Mouse (Mus musculus): ENCODE results near the gene Wdr83. TPM values are rescaled to one million over a fixed set of nuclear protein-coding genes. Genes with fewer than 3 reads are reported as not detected.
"Not testable (repeated sequence)": the region's sequence is repeated elsewhere in the genome, so short reads cannot be mapped to it uniquely, and the experiment has no call there.

The Wdr83 gene
- polyA plus RNA-seq, 1 experiment: 37.7 TPM

GRCm38 (mm10) chr8:85090856-85091255 lies 9.8 kb upstream of the Wdr83 start:
- Histone ChIP-seq H3K27ac (ENCODE audit: insufficient read depth, low read depth, low read length) (no peak overlapping the region), H3K36me3 (ENCODE audit: control insufficient read depth, insufficient read depth, low read length) (no peaks in the 10 kb centered on the region), H3K27me3 (replicated peaks; ENCODE audit: control insufficient read depth, insufficient read depth, low read length) (no peaks in the 10 kb centered on the region), H3K4me1 (ENCODE audit: control insufficient read depth, insufficient read depth, low read length) (no peaks in the 10 kb centered on the region), H3K4me3 (ENCODE audit: insufficient read depth, low read depth, low read length) (no peak overlapping the region)
- WGBS: 90% methylated on average over 11 of the region's 11 CpGs
- TF ChIP-seq POLR2A (IDR thresholded peaks at IDR 0.05; ENCODE audit: low read depth, low read length) (no peak), CTCF (conservative IDR thresholded peaks at IDR 0.05; ENCODE audit: insufficient read depth, insufficient read length, low read depth, low read length) (no peak)
- DNase-seq: no peak

GRCm38 (mm10) chr8:85088771-85089170 lies 7.7 kb upstream of the Wdr83 start:
- no peak overlapping the region for H3K27ac ChIP-seq (ENCODE audit: insufficient read depth, low read depth, low read length)
- no peaks in the 10 kb centered on the region for H3K36me3 ChIP-seq (ENCODE audit: control insufficient read depth, insufficient read depth, low read length)
- no peak for DNase-seq
- TF ChIP-seq POLR2A (IDR thresholded peaks at IDR 0.05; ENCODE audit: low read depth, low read length): no peak
- TF ChIP-seq CTCF (conservative IDR thresholded peaks at IDR 0.05; ENCODE audit: insufficient read depth, insufficient read length, low read depth, low read length): no peak
- H3K4me3 ChIP-seq (ENCODE audit: insufficient read depth, low read depth, low read length): no peak overlapping the region
- H3K4me1 ChIP-seq (ENCODE audit: control insufficient read depth, insufficient read depth, low read length): no peaks in the 10 kb centered on the region; the same call in 1 of the 2 replicates
- 88% methylated on average over 2 of the region's 2 CpGs for WGBS
- H3K27me3 ChIP-seq (replicated peaks; ENCODE audit: control insufficient read depth, insufficient read depth, low read length): no peaks in the 10 kb centered on the region

GRCm38 (mm10) chr8:85086238-85086637 lies 5.1 kb upstream of the Wdr83 start:
- Histone ChIP-seq H3K4me1 (ENCODE audit: control insufficient read depth, insufficient read depth, low read length) (peaks cover 8% of the 10 kb centered on the region), H3K27me3 (replicated peaks; ENCODE audit: control insufficient read depth, insufficient read depth, low read length) (no peaks in the 10 kb centered on the region), H3K4me3 (ENCODE audit: insufficient read depth, low read depth, low read length) (no peak overlapping the region), H3K36me3 (ENCODE audit: control insufficient read depth, insufficient read depth, low read length) (no peaks in the 10 kb centered on the region), H3K27ac (ENCODE audit: insufficient read depth, low read depth, low read length) (no peak overlapping the region)
- 83% methylated on average over 3 of the region's 3 CpGs for WGBS
- TF ChIP-seq CTCF (conservative IDR thresholded peaks at IDR 0.05; ENCODE audit: insufficient read depth, insufficient read length, low read depth, low read length) (no peak), POLR2A (IDR thresholded peaks at IDR 0.05; ENCODE audit: low read depth, low read length) (no peak)
- no peak for DNase-seq

GRCm38 (mm10) chr8:85084633-85085032 lies 3.5 kb upstream of the Wdr83 start:
- TF ChIP-seq POLR2A (IDR thresholded peaks at IDR 0.05; ENCODE audit: low read depth, low read length) (no peak), CTCF (conservative IDR thresholded peaks at IDR 0.05; ENCODE audit: insufficient read depth, insufficient read length, low read depth, low read length) (no peak)
- DNase-seq: no peak
- peaks cover 12% of the 10 kb centered on the region for H3K4me1 ChIP-seq (ENCODE audit: control insufficient read depth, insufficient read depth, low read length)
- H3K27ac ChIP-seq (ENCODE audit: insufficient read depth, low read depth, low read length): no peak overlapping the region
- no peaks in the 10 kb centered on the region for H3K36me3 ChIP-seq (ENCODE audit: control insufficient read depth, insufficient read depth, low read length)
- 74% methylated on average over 8 of the region's 8 CpGs for WGBS
- H3K27me3 ChIP-seq (replicated peaks; ENCODE audit: control insufficient read depth, insufficient read depth, low read length): no peaks in the 10 kb centered on the region
- H3K4me3 ChIP-seq (ENCODE audit: insufficient read depth, low read depth, low read length): no peak overlapping the region

- peak; percentile 44 for TF ChIP-seq CTCF (conservative IDR thresholded peaks at IDR 0.05; ENCODE audit: insufficient read depth, insufficient read length, low read depth, low read length)
- TF ChIP-seq POLR2A (IDR thresholded peaks at IDR 0.05; ENCODE audit: low read depth, low read length): peak; percentile 87
- peak; percentile 98 for DNase-seq
- WGBS: under 1% methylated on average over 30 of the region's 30 CpGs
- H3K27ac ChIP-seq (ENCODE audit: insufficient read depth, low read depth, low read length): peak within 1 kb of the TSS; percentile 48
- H3K4me3 ChIP-seq (ENCODE audit: insufficient read depth, low read depth, low read length): peak within 1 kb of the TSS; percentile 59
- no peaks in the 10 kb centered on the region for H3K36me3 ChIP-seq (ENCODE audit: control insufficient read depth, insufficient read depth, low read length)
- no peaks in the 10 kb centered on the region for H3K27me3 ChIP-seq (replicated peaks; ENCODE audit: control insufficient read depth, insufficient read depth, low read length)
- peaks cover 15% of the 10 kb centered on the region for H3K4me1 ChIP-seq (ENCODE audit: control insufficient read depth, insufficient read depth, low read length)
Observed at GRCm38 (mm10) chr8:85083108-85083813, 2.2 kb upstream of the Wdr83 start, which contains the start of gene Man2b1. Man2b1 (plus strand) TSS chr8:85083270.

GRCm38 (mm10) chr8:85082169-85082568 lies 1.1 kb upstream of the Wdr83 start:
- not testable (repeated sequence) for H3K36me3 ChIP-seq (ENCODE audit: control insufficient read depth, insufficient read depth, low read length); H3K27ac ChIP-seq (ENCODE audit: insufficient read depth, low read depth, low read length); H3K27me3 ChIP-seq (replicated peaks; ENCODE audit: control insufficient read depth, insufficient read depth, low read length); DNase-seq; H3K4me3 ChIP-seq (ENCODE audit: insufficient read depth, low read depth, low read length)
- 84% methylated on average over 4 of the region's 4 CpGs for WGBS
- H3K4me1 ChIP-seq (ENCODE audit: control insufficient read depth, insufficient read depth, low read length): peaks cover 15% of the 10 kb centered on the region

GRCm38 (mm10) chr8:85080532-85081215 lies 432 bp downstream of the Wdr83 start, which contains the start of gene Wdr83os:
Wdr83os (plus strand) TSS chr8:85080740.
- Histone ChIP-seq H3K4me3 (ENCODE audit: insufficient read depth, low read depth, low read length) (peak within 1 kb of the TSS; percentile 79), H3K4me1 (ENCODE audit: control insufficient read depth, insufficient read depth, low read length) (peaks cover 15% of the 10 kb centered on the region), H3K27ac (ENCODE audit: insufficient read depth, low read depth, low read length) (peak within 1 kb of the TSS; percentile 26), H3K36me3 (ENCODE audit: control insufficient read depth, insufficient read depth, low read length) (no peaks in the 10 kb centered on the region), H3K27me3 (replicated peaks; ENCODE audit: control insufficient read depth, insufficient read depth, low read length) (no peaks in the 10 kb centered on the region)
- TF ChIP-seq POLR2A (IDR thresholded peaks at IDR 0.05; ENCODE audit: low read depth, low read length): no peak
- no peak for TF ChIP-seq CTCF (conservative IDR thresholded peaks at IDR 0.05; ENCODE audit: insufficient read depth, insufficient read length, low read depth, low read length)
- under 1% methylated on average over 30 of the region's 30 CpGs for WGBS
- peak; percentile 75 for DNase-seq

All from kidney, adult 2 months (tissue).